Mouse (Mus musculus) embryonic facial prominence, embryonic 11.5 days (tissue): ENCODE data around the gene Rsph3b. TPM values are rescaled to one million over a fixed set of nuclear protein-coding genes. Genes with fewer than 3 reads are reported as not detected.
A peak's percentile ranks its signal among the peaks of the same experiment; 100 is the strongest.
"Not testable (repeated sequence)": the region's sequence is repeated elsewhere in the genome, so short reads cannot be mapped to it uniquely, and the experiment has no call there.

Experiments
- ATAC-seq: fragments of 200-750 bp; cut with Nextera tagmentation; replicated peaks from 2 replicates; pipeline ENCODE4 v1.8.0; 2017; ENCODE audit warnings: low read depth; ENCODE audit not compliant: insufficient number of reproducible peaks, low FRiP score, low TSS enrichment
- DNase-seq: peaks from one replicate; pipeline ENCODE4 v3.0.0-alpha.2; 2015; ENCODE audit warnings: low spot score
- H3K27ac ChIP-seq: fragments of 300-500 bp; sonication (generic); replicated peaks from 2 replicates; pipeline ENCODE4 v1.5.1; 2014; ENCODE audit warnings: mild to moderate bottlenecking, low read depth, low read length, control low read depth
- H3K27me3 ChIP-seq: fragments of 300-500 bp; sonication (generic); 2 replicates; pipeline ENCODE4 v1.6.1; 2014; ENCODE audit warnings: mild to moderate bottlenecking, low read length, moderate library complexity, mixed read lengths; ENCODE audit not compliant: control insufficient read depth, insufficient read depth
- H3K36me3 ChIP-seq: fragments of 300-500 bp; sonication (generic); replicated peaks from 2 replicates; pipeline ENCODE4 v1.6.1; 2014; ENCODE audit warnings: low read depth, mild to moderate bottlenecking, low read length, moderate library complexity, mixed read lengths; ENCODE audit not compliant: control insufficient read depth, insufficient read depth
- H3K4me1 ChIP-seq: fragments of 300-500 bp; sonication (generic); 2 replicates; pipeline ENCODE4 v1.6.1; 2014; ENCODE audit warnings: low read length, mixed read lengths; ENCODE audit not compliant: control insufficient read depth, insufficient read depth
- H3K4me2 ChIP-seq: fragments of 300-500 bp; sonication (generic); 2 replicates; pipeline ENCODE4 v1.6.1; 2014; ENCODE audit warnings: low read depth, mild to moderate bottlenecking, control low read depth, low read length, moderate library complexity
- H3K4me3 ChIP-seq: fragments of 300-500 bp; sonication (generic); 2 replicates; pipeline ENCODE4 v1.5.1; 2014; ENCODE audit warnings: low read depth, low read length, control low read depth
- H3K9ac ChIP-seq: fragments of 300-500 bp; sonication (generic); replicated peaks from 2 replicates; pipeline ENCODE4 v1.6.1; 2014; ENCODE audit warnings: mild to moderate bottlenecking, control low read depth, low read length
- H3K9me3 ChIP-seq: fragments of 300-500 bp; sonication (generic); replicated peaks from 2 replicates; pipeline ENCODE4 v1.6.1; 2016; ENCODE audit warnings: mild to moderate bottlenecking, low read length, inconsistent platforms, mixed read lengths; ENCODE audit not compliant: control insufficient read depth
- WGBS: fragments of 180-500 bp; shearing (Covaris S2); extraction: QIAGEN DNeasy Blood & Tissue Kit; methylation state at CpG from one replicate; pipeline ENCODE4 v1.1.7; 2014; 5-methylcytosine and 5-hydroxymethylcytosine counted together
- polyA plus RNA-seq: library from polyadenylated mRNA; unstranded; fragments of >200 nt; fragmentation: Nextera tagmentation; extraction: Ambion mirVana; gene quantifications from 2 replicates; pipeline ENCODE4 v1.2.1, GENCODE M21; 2014

Rsph3b gene
- polyA plus RNA-seq, 1 experiment from 2014 or later: 36.7 TPM

DNA sequence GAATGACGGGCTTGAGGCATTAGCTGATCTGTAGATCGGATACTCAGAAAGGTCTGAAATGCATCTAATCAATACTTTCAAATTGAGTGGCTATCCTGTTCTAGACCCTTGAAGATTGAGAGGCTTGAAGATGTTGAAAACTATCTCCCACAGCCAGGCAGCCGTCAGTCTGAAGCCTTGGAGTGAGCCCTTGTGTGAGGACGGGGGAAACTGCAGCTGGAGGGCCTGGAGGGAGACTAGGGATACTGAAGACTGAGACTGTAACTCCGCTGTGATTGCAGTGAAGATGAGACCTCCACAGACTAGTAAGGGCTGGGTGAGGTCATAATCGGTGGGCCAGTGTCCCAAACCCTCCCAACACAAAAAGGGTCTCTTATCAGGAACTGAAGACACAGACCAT is 13.9 kb upstream of the Rsph3b start:
- not testable (repeated sequence) for H3K27me3 ChIP-seq, H3K27ac ChIP-seq, DNase-seq, H3K36me3 ChIP-seq, H3K4me3 ChIP-seq, H3K9me3 ChIP-seq, H3K4me2 ChIP-seq, H3K4me1 ChIP-seq, H3K9ac ChIP-seq, ATAC-seq
- WGBS: 41% methylated on average over 3 of the region's 6 CpGs

DNA sequence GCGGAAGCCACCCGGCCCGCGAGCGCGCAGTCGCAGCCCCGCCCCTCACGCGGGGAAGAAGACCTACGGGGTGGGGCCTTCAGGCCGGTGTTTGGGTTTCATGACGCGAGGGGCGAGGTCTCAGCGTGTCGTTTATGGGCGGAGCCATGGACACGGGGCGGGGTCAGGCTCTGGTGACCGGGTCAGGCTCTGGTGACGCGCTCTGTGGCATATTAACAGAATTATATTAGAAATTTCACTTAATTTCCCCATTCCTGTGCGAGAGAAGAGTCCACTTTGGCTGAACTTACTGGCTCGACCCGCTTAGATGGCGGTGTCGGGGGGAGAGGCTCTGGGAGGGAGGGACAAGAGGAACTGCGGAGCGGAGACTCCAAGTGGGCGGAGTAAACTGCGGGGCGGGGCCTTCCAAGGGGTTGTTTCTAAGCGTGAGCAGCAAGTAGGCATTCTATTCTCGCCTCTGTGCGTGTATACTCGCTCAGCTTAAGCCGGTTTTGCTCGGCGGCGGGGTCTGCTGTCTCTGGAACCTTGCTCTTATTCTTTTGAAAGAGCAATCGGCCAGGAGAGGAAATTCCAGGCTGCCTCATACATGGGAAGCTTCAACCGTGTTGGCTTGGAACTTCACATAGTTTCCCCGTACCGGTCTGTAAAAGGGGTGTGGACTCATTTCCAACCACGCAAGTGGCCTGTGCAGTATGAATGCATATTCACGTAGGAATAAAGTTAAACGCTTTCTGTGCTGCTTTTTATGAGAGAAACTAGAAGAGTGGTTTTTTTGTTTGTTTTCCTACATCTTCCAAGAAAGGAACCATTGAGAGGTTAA is 12.9 kb upstream of the Rsph3b start:
- DNase-seq: not testable (repeated sequence)

DNA sequence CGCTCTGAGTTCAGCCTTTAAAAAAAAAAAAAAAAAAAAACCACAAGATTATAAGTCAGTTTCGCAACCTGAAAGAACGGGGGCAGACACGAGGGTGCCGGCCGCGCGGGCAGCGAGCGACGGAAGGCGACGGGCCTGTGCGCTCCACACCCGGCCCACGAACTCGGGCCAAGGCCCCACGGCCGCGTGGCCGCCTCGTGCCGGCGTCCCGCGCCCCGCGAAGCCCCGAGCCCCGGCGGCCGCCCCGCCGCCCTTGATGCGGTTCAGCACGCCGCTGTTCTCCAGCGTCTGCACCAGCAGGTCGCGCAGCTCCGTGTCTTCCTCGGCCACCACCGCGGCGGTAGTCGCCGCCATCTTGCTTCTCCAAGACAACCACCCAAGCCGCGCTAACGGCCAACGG is 12.3 kb upstream of the Rsph3b start, which contains the start of gene Tagap1:
Tagap1 (minus strand) TSS at position 381 of the 400 bp plus-strand sequence.
- under 1% methylated on average over 28 of the region's 51 CpGs for WGBS
- ATAC-seq, H3K4me1 ChIP-seq, H3K27me3 ChIP-seq, H3K9me3 ChIP-seq, DNase-seq, H3K36me3 ChIP-seq, H3K27ac ChIP-seq, H3K4me2 ChIP-seq: not testable (repeated sequence)
- Histone ChIP-seq H3K9ac (peak within 1 kb of the TSS; percentile 62), H3K4me3 (peak within 1 kb of the TSS; percentile 45)

More for the DNA sequence above, 12.9 kb upstream of the Rsph3b start:
- H3K9ac ChIP-seq, H3K27me3 ChIP-seq, H3K4me2 ChIP-seq, H3K27ac ChIP-seq, H3K36me3 ChIP-seq, H3K9me3 ChIP-seq, H3K4me1 ChIP-seq: not testable (repeated sequence)
- peak overlapping the region; percentile 45 for H3K4me3 ChIP-seq
- 1% methylated on average over 13 of the region's 48 CpGs for WGBS
- peak; percentile 93 for ATAC-seq

DNA sequence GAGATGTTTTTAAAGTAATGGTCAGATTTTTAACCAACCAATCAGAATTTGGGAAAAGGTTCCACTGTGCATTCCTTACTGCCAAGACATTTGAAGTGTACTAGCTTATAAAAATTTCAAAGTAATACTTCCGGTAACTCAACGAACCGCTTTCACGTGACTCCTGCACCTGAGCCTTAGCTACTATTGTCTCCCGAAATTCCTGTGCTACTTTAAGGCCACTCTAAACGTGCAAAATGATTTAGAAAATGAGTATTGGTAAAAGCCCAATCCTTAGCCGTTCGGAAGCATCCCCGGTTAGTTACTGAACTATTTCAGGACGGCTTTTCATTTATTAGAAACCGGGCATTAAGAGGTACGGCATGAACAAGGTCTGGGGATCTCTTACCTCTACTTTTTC is 11.9 kb upstream of the Rsph3b start:
- not testable (repeated sequence) for DNase-seq, H3K9me3 ChIP-seq, ATAC-seq, H3K9ac ChIP-seq, H3K27me3 ChIP-seq, H3K27ac ChIP-seq, H3K36me3 ChIP-seq, H3K4me2 ChIP-seq, H3K4me1 ChIP-seq
- WGBS: 1% methylated on average over 12 of the region's 12 CpGs
- H3K4me3 ChIP-seq: peak overlapping the region; percentile 45

DNA sequence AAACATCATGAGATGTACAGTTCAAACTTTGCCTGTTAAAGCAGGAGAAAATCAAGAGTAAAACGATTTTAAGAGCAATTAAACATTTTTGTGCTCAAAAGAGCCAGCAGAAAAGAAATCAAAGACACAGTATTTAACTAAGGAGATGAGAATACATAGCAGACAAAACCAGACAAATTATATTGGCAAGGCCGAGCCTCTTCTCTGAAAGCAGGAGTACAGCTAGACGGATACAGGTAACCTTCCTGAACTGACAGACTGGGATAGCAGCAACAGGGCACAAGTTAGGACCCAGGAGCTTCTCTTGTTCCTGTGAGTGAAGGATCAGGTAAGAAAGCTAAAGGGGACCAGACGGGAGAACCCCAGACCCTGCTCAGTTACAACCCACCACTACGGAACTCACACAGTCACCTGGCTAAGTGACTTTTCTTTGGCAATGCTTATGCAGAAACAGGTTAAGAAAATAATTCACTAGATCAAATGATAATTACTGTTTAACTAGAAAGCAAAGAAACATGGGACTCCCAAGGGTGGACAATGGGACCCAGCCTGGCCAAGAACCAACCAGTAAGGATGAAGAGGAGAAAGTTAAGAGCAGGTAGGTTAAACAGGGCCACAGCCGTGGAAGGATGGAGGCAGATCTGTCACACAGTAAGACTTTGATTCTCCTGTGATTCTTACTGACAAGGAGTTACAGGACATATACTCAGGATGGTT is 11.2 kb upstream of the Rsph3b start:
- not testable (repeated sequence) for DNase-seq, H3K27ac ChIP-seq, H3K9me3 ChIP-seq, H3K36me3 ChIP-seq, H3K27me3 ChIP-seq, H3K9ac ChIP-seq, ATAC-seq, H3K4me2 ChIP-seq, H3K4me1 ChIP-seq
- H3K4me3 ChIP-seq: 0 out of 2 replicates have a peak overlapping the region, but pooled peaks have one; percentile 14
- 76% methylated on average over 3 of the region's 6 CpGs for WGBS

DNA sequence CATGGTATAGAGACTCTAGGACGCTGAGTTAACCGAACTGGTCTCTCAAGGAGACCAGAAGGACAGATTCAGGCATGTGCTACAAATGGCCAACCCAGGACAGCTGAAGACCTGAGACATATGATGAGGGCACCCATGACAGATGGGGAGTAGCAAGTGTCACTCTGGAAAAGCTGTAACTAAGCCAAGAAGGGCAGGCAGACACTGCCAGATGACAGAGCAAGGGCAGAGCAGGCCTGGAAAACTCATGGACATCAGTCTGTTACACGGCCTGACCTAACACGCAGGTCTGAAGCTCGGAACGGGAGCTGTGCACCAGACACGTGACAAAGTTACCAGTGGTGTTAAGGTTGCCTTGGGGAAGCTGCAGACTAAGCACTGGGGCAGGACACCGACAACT is 10.4 kb upstream of the Rsph3b start:
- H3K27ac ChIP-seq, H3K4me1 ChIP-seq, H3K9ac ChIP-seq, H3K4me3 ChIP-seq, H3K4me2 ChIP-seq, H3K9me3 ChIP-seq, H3K27me3 ChIP-seq, H3K36me3 ChIP-seq, ATAC-seq, DNase-seq: not testable (repeated sequence)
- WGBS: 82% methylated on average over 5 of the region's 8 CpGs

DNA sequence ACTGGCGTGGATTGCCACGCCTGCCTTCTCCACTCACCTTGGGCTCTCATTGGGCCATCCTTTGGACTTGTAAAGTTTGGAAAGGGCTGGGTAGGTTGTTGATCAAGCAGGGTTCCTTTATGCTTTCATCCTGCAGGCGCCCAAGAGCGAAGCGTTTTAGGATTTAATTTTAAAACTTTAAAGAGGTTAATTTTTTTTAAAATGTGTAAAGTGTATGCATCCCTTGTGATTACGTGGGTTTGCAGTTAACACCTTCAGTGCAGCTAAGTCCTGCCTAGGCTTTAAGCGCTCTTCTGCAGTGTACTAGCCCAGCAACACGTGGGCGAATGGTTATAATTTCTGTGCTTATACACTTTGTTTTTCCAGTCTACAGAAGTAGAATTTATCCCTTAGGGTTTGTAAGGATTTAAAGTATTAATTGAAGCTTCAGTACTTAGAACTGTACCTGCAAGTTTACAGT is 317 bp upstream of the Rsph3b start:
- H3K4me1 ChIP-seq, H3K36me3 ChIP-seq, DNase-seq, H3K9me3 ChIP-seq, H3K27me3 ChIP-seq: not testable (repeated sequence)
- Histone ChIP-seq H3K27ac (peak overlapping the region; percentile 35; the same call in 1 of the 2 replicates), H3K9ac (peak overlapping the region; percentile 56; the same call in 1 of the 2 replicates), H3K4me2 (peak overlapping the region; percentile 50), H3K4me3 (peak overlapping the region; percentile 49)
- ATAC-seq: peak; percentile 30; the same call in 1 of the 2 replicates
- WGBS: 18% methylated on average over 9 of the region's 9 CpGs

DNA sequence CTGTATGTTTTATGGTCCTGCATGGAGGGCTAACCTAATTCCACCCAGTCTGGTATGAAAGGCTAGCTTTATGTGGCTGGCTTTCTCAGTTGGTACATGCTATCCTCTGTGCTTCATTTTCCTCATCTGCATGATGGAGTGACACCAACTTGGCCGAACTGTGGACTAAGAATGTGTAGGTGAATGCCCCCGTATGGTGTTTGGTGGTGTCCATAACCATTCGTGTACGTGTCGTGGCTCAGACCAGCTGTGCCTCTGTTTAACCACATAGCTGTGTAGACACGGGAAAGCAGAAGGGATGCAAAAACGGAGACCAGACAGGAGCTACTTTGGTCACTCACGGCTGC is 872 bp downstream of the Rsph3b start:
- H3K27me3 ChIP-seq, H3K9me3 ChIP-seq, H3K36me3 ChIP-seq, DNase-seq, H3K27ac ChIP-seq, H3K9ac ChIP-seq, H3K4me1 ChIP-seq: not testable (repeated sequence)
- WGBS: no CpG with 5 or more reads among the region's 8 CpGs
- Histone ChIP-seq H3K4me3 (peak overlapping the region; percentile 49), H3K4me2 (peak overlapping the region; percentile 50)
- ATAC-seq: peak; percentile 14; the same call in 1 of the 2 replicates
